Mouse (Mus musculus): ENCODE measurements at regions not wholly inside any gene's neighbourhood (a gene's known extent, or its start where the extent isn't known, plus 50 kb on each side); places are given as distances from the start of the nearest gene placed in this dataset.

DNA sequence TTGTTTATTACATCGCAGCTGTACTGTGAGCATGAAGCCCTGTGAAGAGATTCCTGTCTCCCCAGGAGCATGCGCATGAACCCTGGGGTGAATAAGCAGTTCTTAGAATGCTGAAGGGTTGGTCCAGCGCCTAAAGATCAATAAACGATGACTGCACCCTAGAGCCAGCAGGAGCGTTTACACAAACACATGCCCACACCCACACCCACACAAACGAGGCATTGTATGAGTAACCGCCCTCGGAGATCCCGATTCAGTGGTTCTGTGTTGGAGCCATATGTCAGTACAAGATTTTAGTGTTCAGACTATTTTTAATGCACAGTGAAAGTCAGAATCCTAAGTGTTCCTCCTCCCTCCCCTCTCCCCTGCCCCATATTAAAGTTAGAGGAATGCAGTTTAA lies 57.3 kb downstream of the Edn1 start:
- DNase-seq (ENCODE audit: extremely low spot score, low spot score): no peak

DNA sequence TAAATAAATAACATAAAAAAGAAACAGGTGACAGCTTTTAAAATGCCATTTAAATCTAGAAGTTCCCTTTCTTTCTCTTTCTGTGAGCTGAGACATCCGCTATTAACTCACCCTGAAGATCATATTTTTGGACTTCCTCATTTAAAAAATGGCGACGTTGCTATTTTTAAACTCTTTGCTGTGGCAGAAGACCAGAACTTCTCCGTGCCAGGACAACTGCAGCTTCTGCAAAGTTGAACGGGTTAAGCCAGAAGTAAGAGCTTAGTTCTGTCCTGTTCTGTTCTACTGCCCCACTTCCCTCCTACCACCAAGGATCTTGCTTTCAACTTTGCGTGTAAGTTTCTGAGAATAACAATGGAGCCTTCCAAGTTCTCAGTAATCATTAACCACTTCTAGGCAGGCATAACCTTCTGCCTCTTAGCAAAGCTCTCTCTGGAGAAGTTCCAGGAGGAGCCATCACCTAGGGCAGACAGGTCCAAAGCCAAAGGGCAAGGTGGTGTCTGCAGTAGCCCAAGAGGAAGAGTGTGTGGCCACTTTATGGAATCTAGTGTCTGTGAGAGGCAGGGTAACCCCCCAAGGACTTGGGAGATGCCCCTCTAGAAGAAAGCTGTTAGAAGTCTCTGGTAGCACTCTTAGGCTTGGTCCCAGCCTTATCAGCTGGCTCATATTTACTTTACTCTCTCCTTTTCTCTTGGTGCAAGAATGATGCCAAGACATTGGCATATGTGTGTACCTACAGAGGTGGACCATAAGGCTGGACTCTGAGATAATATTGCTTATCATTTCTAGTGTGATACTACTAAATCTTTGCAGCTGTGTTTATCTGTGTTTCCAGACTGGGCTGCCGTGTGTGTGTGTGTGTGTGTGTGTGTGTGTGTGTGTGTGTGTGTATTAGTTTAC lies 66.6 kb downstream of the Edn1 start:
- DNase-seq (ENCODE audit: extremely low spot score, low spot score): no peak

GRCm38 (mm10) chr13:42369826-42370225 lies 68.5 kb downstream of the Edn1 start:
- no peak for DNase-seq (ENCODE audit: extremely low spot score, low spot score)

- DNase-seq (ENCODE audit: extremely low spot score, low spot score): no peak
Measured at GRCm38 (mm10) chr13:42372201-42372600, 70.9 kb downstream of the Edn1 start.

DNA sequence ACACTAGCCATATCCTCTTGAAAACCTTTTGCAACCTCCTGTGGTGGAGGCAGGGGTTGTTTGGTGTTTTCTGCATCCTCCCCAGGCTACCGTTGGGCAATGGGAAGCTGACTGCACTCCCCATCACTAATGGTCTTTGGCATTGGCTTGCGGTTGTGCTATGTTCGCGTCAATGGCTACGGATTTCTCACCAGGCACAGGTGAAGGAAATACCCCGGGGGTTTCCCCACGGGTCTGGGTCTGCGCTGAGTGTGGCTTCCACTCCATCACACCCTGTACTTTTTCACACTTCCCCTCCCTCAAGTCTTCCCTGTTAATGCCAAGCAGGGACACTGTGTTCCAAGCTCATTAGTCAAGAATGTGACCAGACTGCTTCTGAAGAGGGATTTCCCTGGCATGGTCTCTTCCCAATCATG lies 72.9 kb downstream of the Edn1 start:
- no peak for DNase-seq (ENCODE audit: extremely low spot score, low spot score)

DNA sequence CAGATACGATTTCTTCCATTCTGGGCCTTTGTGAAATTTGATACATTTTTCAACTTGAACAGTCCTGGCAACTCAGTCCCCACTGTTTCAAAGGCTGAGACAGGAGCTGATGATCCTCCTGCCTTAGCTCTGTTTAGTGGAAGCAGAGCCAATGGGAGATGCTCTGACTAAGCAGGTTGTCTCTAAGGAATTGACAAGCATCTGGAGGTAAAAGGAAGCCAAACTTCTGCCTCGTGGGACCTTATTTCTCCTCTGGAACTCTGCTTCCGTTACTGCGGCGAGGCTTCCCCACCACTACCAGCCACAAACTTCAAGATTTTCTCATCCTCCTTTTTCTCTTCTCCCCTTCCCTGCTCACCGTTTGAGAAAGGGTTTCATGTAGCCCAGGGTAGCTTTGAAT lies 78.4 kb downstream of the Edn1 start:
- no peak for DNase-seq (ENCODE audit: extremely low spot score, low spot score)

GRCm38 (mm10) chr13:42383099-42383498 lies 81.8 kb downstream of the Edn1 start:
- no peak for DNase-seq (ENCODE audit: extremely low spot score, low spot score)

GRCm38 (mm10) chr13:42390389-42390788 lies 89.1 kb downstream of the Edn1 start:
- DNase-seq (ENCODE audit: extremely low spot score, low spot score): no peak

GRCm38 (mm10) chr13:42391330-42392005 lies 90.2 kb downstream of the Edn1 start:
- no peak for DNase-seq (ENCODE audit: extremely low spot score, low spot score)

- DNase-seq (ENCODE audit: extremely low spot score, low spot score): no peak
Measured at GRCm38 (mm10) chr13:42392701-42393100, 91.4 kb downstream of the Edn1 start.

GRCm38 (mm10) chr13:42394572-42394971 lies 93.3 kb downstream of the Edn1 start:
- DNase-seq (ENCODE audit: extremely low spot score, low spot score): no peak

DNA sequence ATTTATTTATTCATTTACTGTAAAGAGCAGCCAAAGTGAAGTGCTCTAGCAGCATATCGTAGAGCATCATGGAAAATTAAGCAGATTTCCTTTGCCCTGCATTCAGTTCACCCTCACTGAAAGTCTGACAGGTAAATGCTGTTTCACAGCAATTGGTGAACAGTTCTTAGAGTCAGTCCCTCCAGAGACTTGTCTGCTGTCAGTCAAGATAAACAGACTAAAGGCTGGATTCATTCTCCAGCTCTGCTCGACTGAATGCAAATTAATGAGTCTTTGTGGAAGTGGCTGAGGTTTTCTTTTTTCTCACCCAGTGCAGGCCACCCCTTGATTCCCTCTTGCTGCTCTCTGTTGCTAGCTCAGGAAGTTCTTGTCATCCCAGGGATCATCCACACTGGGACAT lies 100.2 kb downstream of the Edn1 start:
- DNase-seq (ENCODE audit: extremely low spot score, low spot score): no peak

GRCm38 (mm10) chr13:42403231-42404020 lies 102.2 kb downstream of the Edn1 start:
- no peak for DNase-seq (ENCODE audit: extremely low spot score, low spot score)

DNA sequence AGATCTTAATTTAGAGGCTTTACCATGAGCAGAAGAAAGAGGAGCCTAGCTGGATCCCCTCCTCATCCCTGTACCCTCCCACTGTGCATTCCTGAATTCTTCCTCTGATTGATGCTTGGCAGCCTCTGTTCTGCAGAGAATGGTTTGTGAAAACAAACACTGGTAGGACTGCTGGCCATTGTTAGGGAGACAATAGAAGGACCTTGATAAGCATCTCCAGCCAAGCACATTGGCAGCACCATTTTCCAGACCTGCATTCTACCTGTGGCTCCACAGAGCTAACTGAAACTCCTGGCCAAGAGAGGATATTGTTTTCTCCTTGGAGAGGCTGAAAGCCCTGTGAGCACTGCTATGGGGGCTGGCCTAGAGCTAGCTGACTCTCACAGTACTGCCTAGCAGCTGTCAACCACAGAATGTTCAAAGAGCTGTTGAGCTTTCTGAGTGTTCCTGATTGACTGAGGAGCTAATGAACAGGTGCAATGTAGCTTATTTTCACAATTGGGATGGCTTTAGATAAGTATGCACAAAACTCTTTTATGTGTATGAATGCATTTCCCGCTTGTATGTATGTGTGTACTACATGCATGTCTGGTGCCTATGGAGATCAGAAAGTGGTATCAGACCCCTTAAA lies 111.5 kb downstream of the Edn1 start:
- DNase-seq (ENCODE audit: extremely low spot score, low spot score): no peak

DNA sequence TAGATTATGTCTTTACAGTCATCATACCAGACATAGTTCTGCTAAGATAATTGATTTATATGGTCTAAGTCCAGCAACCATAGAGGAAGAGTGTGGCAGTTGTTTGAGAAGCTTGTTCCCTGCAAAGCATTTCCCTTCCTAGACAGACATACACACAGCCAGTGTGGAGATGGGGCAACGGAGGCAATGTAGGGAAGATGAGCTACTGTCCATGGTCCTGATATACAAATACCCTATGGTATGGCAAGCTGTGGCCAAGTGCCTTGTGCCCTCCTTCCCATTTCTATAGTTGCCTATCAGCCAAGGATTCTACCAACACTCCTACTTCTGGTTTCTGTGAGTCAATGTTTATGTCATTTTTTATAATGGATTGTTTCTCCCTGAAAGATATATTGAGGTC lies 145.6 kb downstream of the Edn1 start:
- no peak for DNase-seq (ENCODE audit: extremely low spot score, low spot score)

DNA sequence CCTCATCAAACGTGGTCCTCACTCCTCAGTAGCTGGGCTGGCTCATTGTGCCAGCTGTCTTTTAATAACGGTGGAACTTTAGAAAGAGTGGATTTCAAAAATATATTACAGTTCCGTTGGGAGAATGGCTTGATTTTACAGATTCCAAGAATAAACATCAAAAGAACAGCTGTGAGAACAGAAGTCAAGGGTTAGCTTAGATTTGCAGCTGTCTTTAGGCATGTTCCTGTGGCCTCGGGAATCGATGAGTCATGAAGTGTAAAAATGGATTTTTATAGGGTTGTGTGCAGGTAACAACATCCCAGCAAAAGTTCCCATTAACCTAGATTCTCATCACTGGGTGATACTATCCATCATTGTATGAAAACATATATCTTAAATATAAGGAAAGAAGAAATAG lies 152.4 kb downstream of the Edn1 start:
- DNase-seq (ENCODE audit: extremely low spot score, low spot score): no peak

DNA sequence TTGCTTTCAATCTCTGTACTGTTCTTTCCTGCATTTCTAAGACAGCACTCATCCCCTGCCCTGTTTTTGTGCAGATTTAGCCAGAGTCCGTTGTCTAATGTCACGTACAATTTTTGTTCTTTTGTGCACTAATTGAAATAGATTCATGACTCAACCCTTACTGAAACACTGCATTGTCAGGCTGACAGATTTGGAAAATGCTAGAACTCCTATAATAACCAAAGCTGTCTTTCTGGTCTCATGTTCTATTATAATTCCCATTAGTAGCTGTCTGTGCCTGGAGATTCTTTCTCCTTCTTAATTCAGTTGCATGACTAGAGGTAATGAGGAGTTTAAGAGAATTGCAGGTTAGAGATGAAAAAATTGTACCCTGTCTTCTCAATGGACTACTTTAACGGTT lies 158.6 kb downstream of the Edn1 start:
- no peak for DNase-seq (ENCODE audit: extremely low spot score, low spot score)

DNA sequence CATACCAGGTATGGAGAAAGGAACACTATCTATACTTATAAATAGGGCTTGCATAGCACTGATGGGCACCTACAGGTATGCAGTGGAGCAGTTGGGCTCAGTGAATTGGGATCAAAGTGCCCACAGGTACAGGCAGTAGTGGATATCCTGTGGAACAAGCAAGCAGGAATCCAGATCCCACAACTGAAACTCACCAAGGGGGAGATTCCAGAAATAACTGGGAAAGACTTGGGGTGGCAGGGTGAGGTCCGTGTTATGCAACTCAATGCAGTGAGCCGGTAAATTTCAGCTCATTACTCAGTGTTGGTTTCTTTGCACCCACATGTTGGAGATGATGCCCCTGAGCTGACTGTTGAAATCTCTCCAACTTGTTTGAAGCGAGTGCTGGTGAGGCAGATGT lies 177.5 kb downstream of the Edn1 start:
- no peak for DNase-seq (ENCODE audit: extremely low spot score, low spot score)

GRCm38 (mm10) chr13:42490956-42491680 lies 189.3 kb upstream of the Phactr1 start:
- no peak for DNase-seq (ENCODE audit: extremely low spot score, low spot score)

- no peak for DNase-seq (ENCODE audit: extremely low spot score, low spot score)
Measured at GRCm38 (mm10) chr13:42494371-42494770, 186.1 kb upstream of the Phactr1 start.

DNA sequence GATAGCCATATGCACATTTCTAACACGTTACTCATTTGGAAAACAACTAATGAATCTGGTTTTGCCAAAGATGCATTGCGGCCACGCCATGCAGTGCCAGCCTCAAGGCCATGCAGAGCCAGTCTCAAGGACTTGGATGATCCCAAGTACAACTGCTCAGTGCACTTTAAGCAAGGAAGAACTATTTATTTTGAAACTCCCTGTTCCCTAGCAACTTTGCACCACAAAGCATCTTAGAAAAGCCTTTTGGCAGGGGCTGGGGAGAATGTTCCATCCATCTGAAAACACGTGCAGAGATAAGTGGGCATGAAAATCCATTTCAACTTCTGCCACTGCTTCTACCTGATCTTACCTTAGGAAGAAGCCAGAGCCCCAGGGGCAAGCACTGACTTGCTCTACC lies 182.1 kb upstream of the Phactr1 start:
- no peak for DNase-seq (ENCODE audit: extremely low spot score, low spot score)
